Mouse (Mus musculus): Measurements from ENCODE around the gene Tnfrsf18. TPM values are rescaled to one million over a fixed set of nuclear protein-coding genes. Genes with fewer than 3 reads are reported as not detected.

The Tnfrsf18 gene
- total RNA-seq, 2 experiments from 2014 or later: not detected

GRCm38 (mm10) chr4:156014436-156014835 is 11.5 kb upstream of the Tnfrsf18 start:
- no peak overlapping the region for H3K27ac ChIP-seq
- intact Hi-C loops (cut with DNase I): no loop called here
- no peak overlapping the region for H3K4me3 ChIP-seq
- no peak for DNase-seq (ENCODE audit: extremely low spot score in 1 of 2, low spot score in 2 of 2)
- no peak for TF ChIP-seq CTCF (IDR thresholded peaks at IDR 0.05)

GRCm38 (mm10) chr4:156019771-156020170 is 6.2 kb upstream of the Tnfrsf18 start:
- no peak overlapping the region for H3K4me3 ChIP-seq
- no peak for DNase-seq (ENCODE audit: extremely low spot score in 1 of 2, low spot score in 2 of 2)
- intact Hi-C loops (cut with DNase I): no loop called here
- TF ChIP-seq CTCF (IDR thresholded peaks at IDR 0.05): no peak
- H3K27ac ChIP-seq: no peak overlapping the region

GRCm38 (mm10) chr4:156021381-156021780 is 4.6 kb upstream of the Tnfrsf18 start:
- DNase-seq (ENCODE audit: extremely low spot score in 1 of 2, low spot score in 2 of 2): no peak
- intact Hi-C loops (cut with DNase I): no loop called here
- no peak for TF ChIP-seq CTCF (IDR thresholded peaks at IDR 0.05)
- H3K27ac ChIP-seq: no peak overlapping the region
- no peak overlapping the region for H3K4me3 ChIP-seq

GRCm38 (mm10) chr4:156021942-156022419 is 4.0 kb upstream of the Tnfrsf18 start:
- H3K27ac ChIP-seq: no peak overlapping the region
- intact Hi-C loops (cut with DNase I): no loop called here
- no peak overlapping the region for H3K4me3 ChIP-seq
- TF ChIP-seq CTCF (IDR thresholded peaks at IDR 0.05): no peak
- no peak for DNase-seq (ENCODE audit: extremely low spot score in 1 of 2, low spot score in 2 of 2)

GRCm38 (mm10) chr4:156023520-156023919 is 2.4 kb upstream of the Tnfrsf18 start:
- intact Hi-C loops (cut with DNase I): no loop called here
- TF ChIP-seq CTCF (IDR thresholded peaks at IDR 0.05): no peak
- Histone ChIP-seq H3K27ac (no peak overlapping the region), H3K4me3 (no peak overlapping the region)
- no peak for DNase-seq (ENCODE audit: extremely low spot score in 1 of 2, low spot score in 2 of 2)

GRCm38 (mm10) chr4:156024184-156024583 is 1.8 kb upstream of the Tnfrsf18 start:
- DNase-seq (ENCODE audit: extremely low spot score in 1 of 2, low spot score in 2 of 2): no peak
- intact Hi-C loops (cut with DNase I): no loop called here
- TF ChIP-seq CTCF (IDR thresholded peaks at IDR 0.05): no peak
- Histone ChIP-seq H3K4me3 (no peak overlapping the region), H3K27ac (no peak overlapping the region)

- no peak for DNase-seq (ENCODE audit: extremely low spot score in 1 of 2, low spot score in 2 of 2)
- H3K4me3 ChIP-seq: no peak overlapping the region
- H3K27ac ChIP-seq: no peak overlapping the region
- no peak for TF ChIP-seq CTCF (IDR thresholded peaks at IDR 0.05)
- intact Hi-C loops (cut with DNase I): no loop called here
Observed at GRCm38 (mm10) chr4:156028580-156028979, 2.6 kb downstream of the Tnfrsf18 start.

GRCm38 (mm10) chr4:156030651-156031118 is 4.7 kb downstream of the Tnfrsf18 start:
- TF ChIP-seq CTCF (IDR thresholded peaks at IDR 0.05): no peak
- peak overlapping the region; percentile 88 for H3K27ac ChIP-seq
- intact Hi-C loops (cut with DNase I): no loop called here

GRCm38 (mm10) chr4:156031255-156031592 is 5.3 kb downstream of the Tnfrsf18 start:
- intact Hi-C loops (cut with DNase I): no loop called here
- Histone ChIP-seq H3K4me3 (peak overlapping the region; percentile 59), H3K27ac (peak overlapping the region; percentile 88)
- DNase-seq (ENCODE audit: extremely low spot score in 1 of 2, low spot score in 2 of 2): no peak
- no peak for TF ChIP-seq CTCF (IDR thresholded peaks at IDR 0.05)

More at GRCm38 (mm10) chr4:156030651-156031118, 4.7 kb downstream of the Tnfrsf18 start:
- no peak for DNase-seq (ENCODE audit: extremely low spot score in 1 of 2, low spot score in 2 of 2)
- H3K4me3 ChIP-seq: peak overlapping the region; percentile 59

GRCm38 (mm10) chr4:156031593-156032391 is 5.8 kb downstream of the Tnfrsf18 start:
- no peak; the same call in 1 of the 2 replicates for TF ChIP-seq CTCF (IDR thresholded peaks at IDR 0.05)
- intact Hi-C loops (cut with DNase I): loop anchor here (2.0 kb wide), 1 partner anchor 77 kb away; the partner anchor contains the start of gene 9430015G10Rik
- peak overlapping the region; percentile 88 for H3K27ac ChIP-seq
- peak overlapping the region; percentile 59 for H3K4me3 ChIP-seq
- DNase-seq (ENCODE audit: extremely low spot score in 1 of 2, low spot score in 2 of 2): peak; percentile 66 to 73

- no peak overlapping the region for H3K4me3 ChIP-seq
- intact Hi-C loops (cut with DNase I): loop anchor here (2.0 kb wide), 1 partner anchor 76 kb away; the partner anchor contains the start of gene 9430015G10Rik
- no peak for TF ChIP-seq CTCF (IDR thresholded peaks at IDR 0.05)
- no peak for DNase-seq (ENCODE audit: extremely low spot score in 1 of 2, low spot score in 2 of 2)
- H3K27ac ChIP-seq: peak overlapping the region; percentile 88; the same call in 1 of the 2 replicates
Observed at GRCm38 (mm10) chr4:156032856-156033255, 6.9 kb downstream of the Tnfrsf18 start.

- no peak for DNase-seq (ENCODE audit: extremely low spot score in 1 of 2, low spot score in 2 of 2)
- Histone ChIP-seq H3K4me3 (no peak overlapping the region), H3K27ac (no peak overlapping the region)
- intact Hi-C loops (cut with DNase I): loop anchor here (2.0 kb wide), 1 partner anchor 75 kb away; the partner anchor contains the start of gene 9430015G10Rik
- TF ChIP-seq CTCF (IDR thresholded peaks at IDR 0.05): peak; percentile 68
Observed at GRCm38 (mm10) chr4:156033476-156034119, 7.6 kb downstream of the Tnfrsf18 start.

All from left cerebral cortex, adult 2 months (tissue).